Mouse (Mus musculus): ENCODE measurements around the gene Gm44503. TPM values are rescaled to one million over a fixed set of nuclear protein-coding genes. Genes with fewer than 3 reads are reported as not detected.

The Gm44503 gene
- polyA plus RNA-seq, 1 experiment from 2014 or later, result not detected

DNA sequence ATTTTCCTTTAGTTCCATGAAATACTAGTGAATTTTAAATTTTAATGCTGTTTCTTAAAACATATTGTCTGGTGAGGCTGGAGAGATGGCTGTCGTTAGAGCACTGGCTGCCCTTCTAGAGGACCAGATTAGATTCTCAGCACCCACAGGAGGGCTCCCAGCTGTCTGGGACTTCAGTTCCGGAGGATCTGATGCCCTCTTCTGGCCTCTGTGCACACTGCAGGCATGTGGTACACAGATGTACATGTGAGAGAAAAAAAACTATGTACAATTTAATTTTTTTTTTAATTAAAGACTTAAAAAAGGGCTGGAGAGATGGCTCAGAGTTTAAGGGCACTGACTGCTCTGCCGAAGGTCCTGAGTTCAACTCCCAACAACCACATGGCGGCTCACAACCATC, 23.3 kb upstream of the Gm44503 start:
- Histone ChIP-seq H3K9ac (ENCODE audit: low read length) (no peak overlapping the region), H3K27me3 (ENCODE audit: control insufficient read depth, insufficient read depth, low read depth, low read length) (no peaks in the 10 kb centered on the region), H3K4me2 (ENCODE audit: low read depth, low read length) (no peak overlapping the region), H3K36me3 (ENCODE audit: control insufficient read depth, insufficient read depth, low read length) (no peaks in the 10 kb centered on the region), H3K4me3 (ENCODE audit: low read length) (no peak overlapping the region), H3K9me3 (ENCODE audit: control insufficient read depth, low read length) (no peaks in the 10 kb centered on the region), H3K4me1 (replicated peaks; ENCODE audit: control insufficient read depth, insufficient read depth, low read length) (no peaks in the 10 kb centered on the region), H3K27ac (ENCODE audit: low read length) (no peak overlapping the region)
- ATAC-seq (ENCODE audit: low read depth), result no peak
- 82% methylated on average over 4 of the region's 4 CpGs for WGBS

DNA sequence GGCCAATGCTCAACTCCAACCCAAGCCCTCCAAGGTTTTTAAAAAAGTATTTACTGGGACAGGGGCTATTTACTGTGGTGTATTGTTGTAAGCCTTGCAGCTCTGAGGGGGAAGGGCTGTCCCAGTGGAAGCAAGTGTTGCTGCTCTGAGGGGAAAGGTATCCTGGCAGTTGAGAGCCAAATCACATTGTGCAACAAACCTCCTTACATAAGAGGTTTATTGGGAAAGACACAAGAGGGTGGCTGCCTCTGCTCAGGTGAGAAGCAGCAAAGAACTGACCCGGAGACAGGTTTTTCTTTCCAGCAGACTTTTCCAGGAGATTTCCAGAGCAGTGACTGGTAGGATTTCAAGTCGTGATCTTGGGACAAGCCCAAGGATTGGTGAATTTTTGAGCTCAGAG, 22.4 kb upstream of the Gm44503 start:
- Histone ChIP-seq H3K9ac (ENCODE audit: low read length) (no peak overlapping the region), H3K4me3 (ENCODE audit: low read length) (no peak overlapping the region), H3K9me3 (ENCODE audit: control insufficient read depth, low read length) (no peaks in the 10 kb centered on the region), H3K4me2 (ENCODE audit: low read depth, low read length) (no peak overlapping the region), H3K27me3 (ENCODE audit: control insufficient read depth, insufficient read depth, low read depth, low read length) (no peaks in the 10 kb centered on the region), H3K27ac (ENCODE audit: low read length) (no peak overlapping the region), H3K4me1 (replicated peaks; ENCODE audit: control insufficient read depth, insufficient read depth, low read length) (no peaks in the 10 kb centered on the region), H3K36me3 (ENCODE audit: control insufficient read depth, insufficient read depth, low read length) (no peaks in the 10 kb centered on the region)
- WGBS, result 74% methylated on average over 2 of the region's 2 CpGs
- ATAC-seq (ENCODE audit: low read depth), result no peak

DNA sequence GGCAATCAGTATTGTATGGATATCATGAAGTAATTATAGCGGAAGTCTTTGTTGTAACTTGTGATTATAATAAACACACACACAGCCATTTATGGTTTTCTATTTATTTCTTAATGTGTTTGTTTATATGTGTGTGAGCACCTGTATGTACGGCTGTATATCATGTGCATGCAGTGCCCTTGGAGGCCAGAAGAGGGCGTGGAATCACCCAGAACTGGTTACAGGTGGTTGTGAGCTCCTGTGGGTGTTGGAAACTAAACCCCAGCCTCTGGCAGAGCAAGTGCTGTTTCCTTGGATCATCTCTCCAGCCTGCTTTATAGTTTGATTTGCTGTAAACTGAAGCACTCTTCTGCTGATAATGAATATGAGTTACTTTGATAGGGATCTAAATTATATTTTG, 15.2 kb upstream of the Gm44503 start:
- H3K27me3 ChIP-seq (ENCODE audit: control insufficient read depth, insufficient read depth, low read depth, low read length), result no peaks in the 10 kb centered on the region
- H3K36me3 ChIP-seq (ENCODE audit: control insufficient read depth, insufficient read depth, low read length), result peaks cover 19% of the 10 kb centered on the region
- ATAC-seq (ENCODE audit: low read depth), result no peak
- WGBS, result 52% methylated on average over 3 of the region's 3 CpGs
- no peak overlapping the region for H3K27ac ChIP-seq (ENCODE audit: low read length)
- no peak overlapping the region for H3K4me2 ChIP-seq (ENCODE audit: low read depth, low read length)
- H3K9me3 ChIP-seq (ENCODE audit: control insufficient read depth, low read length), result no peaks in the 10 kb centered on the region; the same call in 1 of the 2 replicates
- H3K4me1 ChIP-seq (replicated peaks; ENCODE audit: control insufficient read depth, insufficient read depth, low read length), result no peaks in the 10 kb centered on the region
- no peak overlapping the region for H3K9ac ChIP-seq (ENCODE audit: low read length)
- no peak overlapping the region for H3K4me3 ChIP-seq (ENCODE audit: low read length)

DNA sequence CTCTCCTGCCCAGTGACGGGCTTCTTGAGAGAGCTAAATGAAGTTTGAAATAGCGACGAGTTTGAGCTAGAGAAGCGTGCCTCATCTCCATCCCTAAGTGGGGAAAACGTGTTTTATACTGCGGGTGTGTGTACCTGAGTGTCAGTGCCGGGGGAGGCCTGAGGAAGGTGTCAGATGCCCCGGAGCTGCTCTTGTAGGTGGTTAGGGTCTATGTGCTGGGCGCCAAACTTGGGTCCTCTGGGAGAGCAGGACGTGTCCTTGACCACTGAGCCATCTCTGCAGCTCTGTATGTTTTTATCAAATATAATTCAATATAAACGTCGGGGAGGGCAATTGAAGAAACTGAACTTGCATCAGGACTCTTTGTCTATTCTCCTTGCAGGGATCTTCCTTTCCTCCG, 14.4 kb upstream of the Gm44503 start:
- no peaks in the 10 kb centered on the region for H3K27me3 ChIP-seq (ENCODE audit: control insufficient read depth, insufficient read depth, low read depth, low read length)
- ATAC-seq (ENCODE audit: low read depth), result no peak
- H3K27ac ChIP-seq (ENCODE audit: low read length), result no peak overlapping the region
- 82% methylated on average over 13 of the region's 13 CpGs for WGBS
- H3K4me1 ChIP-seq (replicated peaks; ENCODE audit: control insufficient read depth, insufficient read depth, low read length), result no peaks in the 10 kb centered on the region
- H3K4me3 ChIP-seq (ENCODE audit: low read length), result no peak overlapping the region
- H3K36me3 ChIP-seq (ENCODE audit: control insufficient read depth, insufficient read depth, low read length), result peaks cover 19% of the 10 kb centered on the region
- H3K9me3 ChIP-seq (ENCODE audit: control insufficient read depth, low read length), result no peaks in the 10 kb centered on the region; the same call in 1 of the 2 replicates
- H3K4me2 ChIP-seq (ENCODE audit: low read depth, low read length), result no peak overlapping the region
- no peak overlapping the region for H3K9ac ChIP-seq (ENCODE audit: low read length)

DNA sequence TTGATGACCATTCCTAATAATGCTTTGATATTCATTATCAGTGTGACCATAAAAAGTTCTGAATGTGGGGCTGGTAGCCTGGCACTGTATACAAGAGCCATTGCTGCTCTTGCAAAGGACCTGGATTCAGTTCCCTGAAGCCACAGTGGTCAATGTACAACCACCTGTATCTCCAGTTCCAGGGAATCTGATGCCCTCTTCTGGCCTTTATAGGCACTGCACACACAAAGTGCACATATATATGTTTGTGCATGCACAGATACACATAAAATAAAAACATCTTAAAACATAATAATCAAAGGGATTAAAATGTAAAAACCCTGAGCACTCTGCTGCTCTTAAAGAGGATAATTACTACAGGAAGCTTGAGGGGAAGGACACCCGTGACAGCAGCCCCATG, 11.6 kb upstream of the Gm44503 start:
- no peak for ATAC-seq (ENCODE audit: low read depth)

DNA sequence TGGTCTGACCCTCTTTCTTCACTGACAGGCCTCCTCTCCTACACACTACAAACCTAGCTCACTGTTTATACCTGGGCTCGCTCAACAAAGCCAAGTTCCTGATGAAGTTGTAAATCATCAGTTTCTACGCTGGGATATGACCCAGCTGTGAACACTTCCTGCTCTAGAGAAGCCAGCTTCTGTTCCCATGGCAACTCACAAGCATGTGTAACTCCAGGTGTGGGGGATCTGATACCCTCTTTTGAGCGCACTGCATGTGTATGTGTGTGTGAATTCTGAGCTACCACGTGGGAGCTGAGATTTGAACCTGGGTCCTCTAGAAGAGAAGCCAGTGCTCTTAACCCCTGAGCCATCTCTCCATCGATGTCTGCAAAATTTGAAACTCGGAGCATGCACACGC, 9.1 kb upstream of the Gm44503 start:
- H3K27me3 ChIP-seq (ENCODE audit: control insufficient read depth, insufficient read depth, low read depth, low read length), result no peaks in the 10 kb centered on the region

More for the DNA sequence above, 11.6 kb upstream of the Gm44503 start:
- 90% methylated on average over 1 of the region's 1 CpGs for WGBS
- H3K4me2 ChIP-seq (ENCODE audit: low read depth, low read length), result no peak overlapping the region
- no peak overlapping the region for H3K4me3 ChIP-seq (ENCODE audit: low read length)
- H3K9ac ChIP-seq (ENCODE audit: low read length), result no peak overlapping the region
- H3K9me3 ChIP-seq (ENCODE audit: control insufficient read depth, low read length), result no peaks in the 10 kb centered on the region; the same call in 1 of the 2 replicates
- no peaks in the 10 kb centered on the region for H3K27me3 ChIP-seq (ENCODE audit: control insufficient read depth, insufficient read depth, low read depth, low read length)
- H3K27ac ChIP-seq (ENCODE audit: low read length), result no peak overlapping the region
- H3K36me3 ChIP-seq (ENCODE audit: control insufficient read depth, insufficient read depth, low read length), result peaks cover 19% of the 10 kb centered on the region
- no peaks in the 10 kb centered on the region for H3K4me1 ChIP-seq (replicated peaks; ENCODE audit: control insufficient read depth, insufficient read depth, low read length)

DNA sequence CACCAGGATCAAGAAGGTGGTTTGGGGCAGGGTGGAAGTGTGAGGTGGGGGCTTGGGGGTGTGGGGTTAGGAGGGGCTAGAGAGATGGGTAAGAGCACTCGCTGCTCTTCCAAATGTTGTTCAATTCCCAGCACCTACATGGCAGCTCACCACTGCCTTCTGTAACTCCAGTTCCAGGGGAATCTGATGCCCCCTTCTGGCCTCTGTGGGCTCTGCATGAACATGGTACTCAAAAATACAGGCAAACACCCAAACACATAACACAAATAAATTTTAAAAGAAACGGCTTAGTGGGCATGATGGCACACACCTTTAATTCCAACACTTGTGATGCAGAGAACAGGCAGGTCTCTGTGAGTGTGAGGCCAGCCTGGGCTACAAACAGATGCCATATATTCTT, 3.9 kb upstream of the Gm44503 start:
- H3K27ac ChIP-seq (ENCODE audit: low read length), result no peak overlapping the region
- no peaks in the 10 kb centered on the region for H3K27me3 ChIP-seq (ENCODE audit: control insufficient read depth, insufficient read depth, low read depth, low read length)
- 36% methylated on average over 2 of the region's 2 CpGs for WGBS
- ATAC-seq (ENCODE audit: low read depth), result no peak
- no peak overlapping the region for H3K4me3 ChIP-seq (ENCODE audit: low read length)
- H3K4me2 ChIP-seq (ENCODE audit: low read depth, low read length), result no peak overlapping the region
- no peaks in the 10 kb centered on the region for H3K4me1 ChIP-seq (replicated peaks; ENCODE audit: control insufficient read depth, insufficient read depth, low read length)
- no peaks in the 10 kb centered on the region for H3K9me3 ChIP-seq (ENCODE audit: control insufficient read depth, low read length)
- no peaks in the 10 kb centered on the region for H3K36me3 ChIP-seq (ENCODE audit: control insufficient read depth, insufficient read depth, low read length)
- no peak overlapping the region for H3K9ac ChIP-seq (ENCODE audit: low read length)

More for the DNA sequence above, 9.1 kb upstream of the Gm44503 start:
- Histone ChIP-seq H3K9me3 (ENCODE audit: control insufficient read depth, low read length) (no peaks in the 10 kb centered on the region; the same call in 1 of the 2 replicates), H3K4me1 (replicated peaks; ENCODE audit: control insufficient read depth, insufficient read depth, low read length) (no peaks in the 10 kb centered on the region), H3K9ac (ENCODE audit: low read length) (no peak overlapping the region), H3K4me2 (ENCODE audit: low read depth, low read length) (no peak overlapping the region), H3K27ac (ENCODE audit: low read length) (no peak overlapping the region), H3K36me3 (ENCODE audit: control insufficient read depth, insufficient read depth, low read length) (peaks cover 19% of the 10 kb centered on the region), H3K4me3 (ENCODE audit: low read length) (no peak overlapping the region)
- 60% methylated on average over 7 of the region's 7 CpGs for WGBS
- no peak for ATAC-seq (ENCODE audit: low read depth)

DNA sequence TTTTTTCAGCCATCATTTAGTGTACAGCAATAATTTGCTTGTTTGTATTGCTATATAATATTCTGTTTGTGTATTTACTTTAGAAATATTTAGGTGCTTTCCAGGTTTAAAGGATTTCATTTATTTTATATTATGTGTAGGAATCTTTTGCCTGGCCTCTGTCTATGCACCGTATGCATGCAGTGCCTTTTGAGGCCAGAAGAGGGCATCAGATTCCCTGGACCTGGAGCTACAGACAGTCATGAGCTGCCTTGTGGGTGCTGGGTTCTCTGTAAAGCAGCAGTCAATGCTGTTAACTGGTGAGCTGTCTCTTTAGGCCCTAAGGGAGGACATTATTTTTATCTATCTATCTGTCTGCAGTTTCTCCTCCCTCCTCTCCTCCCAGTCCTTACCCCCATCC, 3.1 kb upstream of the Gm44503 start:
- no peaks in the 10 kb centered on the region for H3K27me3 ChIP-seq (ENCODE audit: control insufficient read depth, insufficient read depth, low read depth, low read length)
- H3K9me3 ChIP-seq (ENCODE audit: control insufficient read depth, low read length), result no peaks in the 10 kb centered on the region
- no peak overlapping the region for H3K27ac ChIP-seq (ENCODE audit: low read length)
- no peaks in the 10 kb centered on the region for H3K36me3 ChIP-seq (ENCODE audit: control insufficient read depth, insufficient read depth, low read length)
- 15% methylated on average over 1 of the region's 1 CpGs for WGBS
- H3K4me1 ChIP-seq (replicated peaks; ENCODE audit: control insufficient read depth, insufficient read depth, low read length), result no peaks in the 10 kb centered on the region
- no peak overlapping the region for H3K9ac ChIP-seq (ENCODE audit: low read length)
- H3K4me2 ChIP-seq (ENCODE audit: low read depth, low read length), result no peak overlapping the region
- H3K4me3 ChIP-seq (ENCODE audit: low read length), result no peak overlapping the region
- ATAC-seq (ENCODE audit: low read depth), result no peak

DNA sequence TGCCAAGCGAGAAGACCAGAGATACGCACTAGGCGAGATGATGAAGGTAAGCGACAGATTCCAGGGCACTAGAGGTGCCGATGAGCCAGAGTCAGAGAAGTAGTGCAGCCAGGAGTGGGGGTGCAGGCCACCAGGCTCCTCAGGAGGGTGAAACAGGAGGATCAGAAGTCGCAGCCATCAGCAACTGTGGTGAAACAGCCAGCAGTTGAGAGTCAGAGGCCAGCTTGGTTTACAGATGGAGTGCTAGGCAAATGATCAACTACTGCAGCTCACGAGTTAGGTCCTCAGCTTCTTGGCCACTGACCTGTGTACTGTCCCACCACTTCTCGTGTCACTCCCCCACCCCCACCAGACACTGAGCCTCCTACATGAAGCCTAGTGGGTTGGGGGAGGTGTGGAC, 2.7 kb downstream of the Gm44503 start:
- H3K9ac ChIP-seq (ENCODE audit: low read length), result no peak overlapping the region
- no peak overlapping the region for H3K4me3 ChIP-seq (ENCODE audit: low read length)
- no peak overlapping the region for H3K27ac ChIP-seq (ENCODE audit: low read length)
- H3K36me3 ChIP-seq (ENCODE audit: control insufficient read depth, insufficient read depth, low read length), result no peaks in the 10 kb centered on the region
- H3K4me2 ChIP-seq (ENCODE audit: low read depth, low read length), result no peak overlapping the region
- H3K4me1 ChIP-seq (replicated peaks; ENCODE audit: control insufficient read depth, insufficient read depth, low read length), result no peaks in the 10 kb centered on the region
- H3K9me3 ChIP-seq (ENCODE audit: control insufficient read depth, low read length), result no peaks in the 10 kb centered on the region
- H3K27me3 ChIP-seq (ENCODE audit: control insufficient read depth, insufficient read depth, low read depth, low read length), result no peaks in the 10 kb centered on the region
- 56% methylated on average over 8 of the region's 8 CpGs for WGBS
- no peak for ATAC-seq (ENCODE audit: low read depth)

DNA sequence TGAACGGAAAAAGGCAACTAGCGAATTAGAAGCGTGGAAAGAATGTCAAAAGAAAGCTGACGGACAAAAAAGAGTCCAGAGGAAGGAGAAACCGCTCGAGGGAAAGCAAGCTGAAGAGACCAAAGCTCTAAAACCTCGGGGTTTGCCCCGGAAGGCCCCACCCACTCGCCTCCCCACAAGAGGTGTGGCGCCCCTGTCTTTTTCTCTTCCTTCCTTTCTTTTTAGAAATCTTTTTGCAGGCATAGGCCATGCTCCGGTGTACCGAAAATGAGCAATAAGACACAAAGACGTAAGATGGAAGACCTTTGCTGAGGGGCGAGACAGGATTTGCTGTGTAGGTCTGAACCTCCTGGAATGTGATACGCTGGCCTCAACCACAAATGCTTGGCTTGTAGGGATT, 3.3 kb downstream of the Gm44503 start:
- Histone ChIP-seq H3K27ac (ENCODE audit: low read length) (no peak overlapping the region), H3K9ac (ENCODE audit: low read length) (no peak overlapping the region), H3K4me1 (replicated peaks; ENCODE audit: control insufficient read depth, insufficient read depth, low read length) (no peaks in the 10 kb centered on the region), H3K4me2 (ENCODE audit: low read depth, low read length) (no peak overlapping the region), H3K36me3 (ENCODE audit: control insufficient read depth, insufficient read depth, low read length) (no peaks in the 10 kb centered on the region), H3K4me3 (ENCODE audit: low read length) (no peak overlapping the region), H3K27me3 (ENCODE audit: control insufficient read depth, insufficient read depth, low read depth, low read length) (no peaks in the 10 kb centered on the region), H3K9me3 (ENCODE audit: control insufficient read depth, low read length) (no peaks in the 10 kb centered on the region)
- ATAC-seq (ENCODE audit: low read depth), result no peak
- WGBS, result 74% methylated on average over 15 of the region's 15 CpGs

All from lung, embryonic 16.5 days (tissue).